Mouse (Mus musculus) heart, embryonic 16.5 days (tissue): ENCODE results near the gene Rps19. TPM values are rescaled to one million over a fixed set of nuclear protein-coding genes. Genes with fewer than 3 reads are reported as not detected.

ENCODE experiments used
- polyA plus RNA-seq: library from polyadenylated mRNA; unstranded; fragments of >200 nt; fragmentation: Nextera tagmentation; extraction: Ambion mirVana; gene quantifications from 2 replicates; pipeline ENCODE4 v1.2.1, GENCODE M21; 2015

The Rps19 gene
- polyA plus RNA-seq, 1 experiment from 2014 or later: 1,139 TPM

Other genes starting within 250 kb of the Rps19 start
- 0.08 TPM in 1 of 2 replicates, not detected in the other for gene Lypd3, start 247.8 kb upstream of the Rps19 start, polyA plus RNA-seq
- not detected in 2 replicates for gene Tex101, start 207.7 kb upstream of the Rps19 start, polyA plus RNA-seq
- gene BC049730, start 175.1 kb upstream of the Rps19 start, polyA plus RNA-seq: not detected in 2 replicates
- gene Gm4763, start 157.5 kb upstream of the Rps19 start, polyA plus RNA-seq: not detected in 2 replicates
- gene Cd177, start 124.1 kb upstream of the Rps19 start, polyA plus RNA-seq: 0.25 and 0.30 TPM in 2 replicates
- 0.22 TPM in 1 of 2 replicates, not detected in the other for gene Ceacam10, start 107.2 kb upstream of the Rps19 start, polyA plus RNA-seq
- gene Gm9844, start 22.2 kb upstream of the Rps19 start, polyA plus RNA-seq: 4.7 and 20.8 TPM in 2 replicates
- not detected in 2 replicates for gene Lypd4, start 14.4 kb upstream of the Rps19 start, polyA plus RNA-seq
- gene Dmrtc2, start 14.3 kb upstream of the Rps19 start, polyA plus RNA-seq: not detected in 2 replicates
- 0.36 and 0.38 TPM in 2 replicates for gene Cd79a, start 13.0 kb downstream of the Rps19 start, polyA plus RNA-seq
- gene Arhgef1, start 18.5 kb downstream of the Rps19 start, polyA plus RNA-seq: 75.4 and 80.9 TPM in 2 replicates
- gene Gm4881, start 60.1 kb downstream of the Rps19 start, polyA plus RNA-seq: not detected in 2 replicates
- gene Rabac1, start 88.4 kb downstream of the Rps19 start, polyA plus RNA-seq: 270 and 275 TPM in 2 replicates
- 0.32 and 0.66 TPM in 2 replicates for gene Atp1a3, start 121.6 kb downstream of the Rps19 start, polyA plus RNA-seq
- 2.3 and 3.0 TPM in 2 replicates for gene Grik5, start 188.0 kb downstream of the Rps19 start, polyA plus RNA-seq
- gene Zfp574, start 188.2 kb downstream of the Rps19 start, polyA plus RNA-seq: 19.6 and 19.7 TPM in 2 replicates